Mouse (Mus musculus) right cerebral cortex, postnatal 14 days (tissue): ENCODE results near the gene Krtap4-2.
"Not testable (repeated sequence)": the region's sequence is repeated elsewhere in the genome, so short reads cannot be mapped to it uniquely, and the experiment has no call there.

Experiments
- DNase-seq: peaks from one replicate; pipeline ENCODE4 v3.0.0; 2022

The Krtap4-2 gene

GRCm38 (mm10) chr11:99634653-99635134, at the start of gene Krtap4-2:
Gene Krtap4-2 (minus strand): TSS chr11:99635084.
- no peak for DNase-seq

DNA sequence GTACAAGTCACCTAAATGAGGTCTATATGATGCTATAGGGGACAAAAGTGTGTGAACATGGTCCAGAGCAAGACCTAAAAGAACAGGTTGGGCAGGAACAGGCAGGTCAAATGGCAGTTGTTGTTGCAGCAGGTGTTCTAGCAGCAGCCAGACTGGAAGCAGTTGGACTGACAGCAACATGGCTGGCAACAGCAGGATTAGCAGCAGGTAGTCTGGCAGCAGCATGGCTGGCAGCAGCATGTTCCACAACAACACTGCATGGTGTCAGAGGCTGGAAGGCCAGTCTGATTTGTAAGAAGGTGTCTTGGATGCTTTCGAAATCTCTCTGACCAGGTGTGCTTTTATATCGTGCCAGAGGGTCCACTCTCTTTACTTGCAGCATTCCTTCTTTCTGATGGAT, 48.6 kb upstream of the Krtap4-2 start:
- no peak for DNase-seq

- DNase-seq: no peak
Measured at GRCm38 (mm10) chr11:99665860-99666259, 31.0 kb upstream of the Krtap4-2 start, which contains the start of gene Krtap4-6. Gene Krtap4-6 (minus strand): TSS chr11:99665960.

DNA sequence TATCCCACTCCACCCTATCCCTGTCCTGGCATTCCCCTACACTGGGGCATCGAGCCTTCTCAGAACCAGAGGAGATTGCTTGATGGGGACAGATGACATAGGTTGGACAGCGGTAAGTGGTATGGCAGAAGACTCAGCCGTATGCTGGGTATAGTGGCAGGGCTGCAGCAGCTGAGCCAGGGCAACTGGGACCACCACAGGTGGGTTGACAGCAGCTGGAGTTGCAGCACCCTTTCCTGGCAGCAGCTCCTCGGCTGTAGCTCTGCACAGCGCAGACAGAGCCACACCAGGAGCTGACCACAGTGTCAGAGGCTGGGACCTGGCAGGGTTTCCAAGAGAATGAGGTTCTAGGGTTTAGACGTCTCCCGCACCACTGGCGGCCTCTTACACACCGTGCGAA, 27.9 kb upstream of the Krtap4-2 start:
- DNase-seq: no peak

- no peak for DNase-seq
Measured at GRCm38 (mm10) chr11:99659256-99659655, 24.4 kb upstream of the Krtap4-2 start.

- not testable (repeated sequence) for DNase-seq
Measured at GRCm38 (mm10) chr11:99658467-99659010, 23.7 kb upstream of the Krtap4-2 start, which contains the start of gene Gm11563. Gene Gm11563 (minus strand): TSS chr11:99658960.

DNA sequence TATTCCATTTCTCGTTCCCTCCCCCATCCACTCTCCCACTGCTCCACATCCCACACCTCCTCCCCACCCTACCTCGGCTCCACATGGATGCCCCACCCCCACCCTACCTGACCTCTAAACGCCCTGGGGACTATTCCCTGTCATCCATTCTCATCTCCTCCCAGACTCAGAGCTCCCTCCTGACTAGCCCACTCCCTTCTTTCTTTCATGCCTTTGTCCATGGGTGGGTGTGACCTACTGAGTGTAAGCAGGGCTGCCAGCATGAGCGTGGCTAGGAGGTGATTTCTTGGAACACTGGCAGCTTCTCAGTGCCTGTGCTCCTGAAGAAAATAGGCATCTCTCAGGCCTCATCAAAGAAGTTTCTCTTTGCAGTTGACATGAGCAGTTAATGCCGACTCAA, 22.2 kb upstream of the Krtap4-2 start:
- DNase-seq: no peak

DNA sequence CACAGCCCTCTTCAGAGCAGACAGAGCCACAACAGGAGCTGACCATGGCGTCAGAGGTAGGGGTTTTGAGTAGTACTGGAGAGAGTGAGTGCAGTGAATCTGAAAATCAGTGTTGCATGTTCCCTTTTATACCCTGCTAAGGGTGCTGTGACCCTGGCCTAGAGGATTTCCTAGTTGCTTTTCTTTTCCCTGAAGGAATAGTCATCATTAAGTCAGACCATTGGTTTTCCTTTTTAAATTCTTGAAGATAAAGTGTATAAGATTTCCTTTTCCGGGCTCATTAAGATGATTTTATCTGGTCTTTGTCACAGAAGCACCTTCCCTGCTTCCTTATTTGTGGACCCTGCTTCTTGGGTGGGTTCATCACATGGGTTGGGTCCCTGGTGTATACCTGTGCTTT, 15.3 kb upstream of the Krtap4-2 start, which contains the start of gene Gm11555:
Gene Gm11555 (minus strand): TSS at position 101 of the 400 bp plus-strand sequence.
- DNase-seq: no peak

- peak; percentile 22 for DNase-seq
Measured at GRCm38 (mm10) chr11:99646444-99646843, 11.6 kb upstream of the Krtap4-2 start.

DNA sequence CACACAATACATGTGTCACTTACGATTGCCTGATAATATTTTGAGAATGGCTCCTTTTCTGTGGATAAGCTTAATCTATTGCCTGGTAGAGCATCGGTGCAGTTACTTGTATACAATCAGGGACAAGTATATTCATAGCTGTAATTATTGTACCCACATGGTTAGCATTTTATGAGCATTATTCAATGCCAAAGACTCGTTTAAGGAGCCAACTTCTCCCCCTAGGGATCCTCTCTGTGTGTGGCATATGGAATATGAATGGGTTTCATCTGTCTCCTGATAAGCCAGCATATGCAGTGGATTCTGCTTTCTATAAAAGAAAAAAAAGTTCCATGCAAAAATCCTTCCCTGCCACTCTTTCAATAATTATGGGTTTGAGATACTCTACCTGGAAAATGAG, 9.5 kb upstream of the Krtap4-2 start:
- DNase-seq: no peak

- DNase-seq: not testable (repeated sequence)
Measured at GRCm38 (mm10) chr11:99643635-99644139, 8.8 kb upstream of the Krtap4-2 start, which contains the start of gene Krtap4-7. Gene Krtap4-7 (minus strand): TSS chr11:99644089.

DNA sequence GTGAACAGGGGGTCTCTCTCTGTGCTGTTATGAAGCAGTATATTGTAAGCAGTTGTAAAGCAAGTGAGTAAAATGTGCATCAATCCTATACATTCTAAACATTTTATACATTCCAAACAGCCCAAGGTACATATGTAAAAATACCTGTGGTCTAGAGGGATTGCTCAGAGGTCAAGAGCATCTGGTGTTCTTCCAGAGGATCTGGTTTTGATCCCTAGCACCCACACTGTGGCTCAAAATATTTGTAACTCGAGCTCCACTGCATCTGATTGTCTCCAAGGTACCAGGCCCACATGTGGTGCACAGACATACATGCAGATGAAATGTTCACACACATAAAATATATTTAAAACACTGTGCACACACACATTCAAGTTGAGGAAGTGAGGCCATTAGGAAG, 6.0 kb upstream of the Krtap4-2 start:
- no peak for DNase-seq

DNA sequence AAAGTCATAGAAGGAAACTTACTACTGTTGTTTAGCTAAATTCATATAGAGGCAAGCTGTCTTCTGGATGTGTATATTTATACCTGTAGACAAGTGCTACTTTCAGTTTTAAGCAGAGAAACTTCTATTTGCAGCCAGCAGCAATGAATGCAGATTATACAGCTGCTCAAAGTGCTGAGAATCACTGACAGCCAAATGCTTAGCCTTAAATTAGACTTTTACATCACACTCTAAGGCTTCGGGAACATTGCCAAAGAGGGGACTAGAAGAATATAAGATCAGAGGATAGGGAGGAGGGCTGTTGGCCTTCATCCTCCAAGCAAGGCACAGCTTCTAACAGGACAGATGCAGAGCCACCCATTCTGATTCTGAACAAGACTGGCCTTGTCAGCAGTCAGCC, 2.2 kb upstream of the Krtap4-2 start:
- no peak for DNase-seq

GRCm38 (mm10) chr11:99633293-99633692, 1.6 kb downstream of the Krtap4-2 start:
- no peak for DNase-seq

DNA sequence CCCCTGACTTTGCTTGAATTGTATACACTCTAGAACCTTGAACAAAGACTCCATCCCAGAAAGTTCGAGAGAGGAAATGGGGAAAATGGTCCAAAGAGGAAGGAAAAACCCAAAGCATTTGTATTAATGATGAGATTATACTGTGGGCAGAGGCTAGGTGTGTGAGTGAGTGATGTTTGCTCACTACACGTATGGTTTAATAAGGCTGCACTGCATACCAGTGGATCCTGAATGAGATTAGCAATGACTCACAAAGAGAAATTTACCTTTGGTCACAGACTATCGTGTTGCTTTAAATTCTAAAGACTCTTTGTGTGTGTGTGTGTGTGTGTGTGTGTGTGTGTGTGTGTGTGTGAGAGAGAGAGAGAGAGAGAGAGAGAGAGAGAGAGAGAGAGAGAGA, 4.0 kb downstream of the Krtap4-2 start:
- DNase-seq: no peak

DNA sequence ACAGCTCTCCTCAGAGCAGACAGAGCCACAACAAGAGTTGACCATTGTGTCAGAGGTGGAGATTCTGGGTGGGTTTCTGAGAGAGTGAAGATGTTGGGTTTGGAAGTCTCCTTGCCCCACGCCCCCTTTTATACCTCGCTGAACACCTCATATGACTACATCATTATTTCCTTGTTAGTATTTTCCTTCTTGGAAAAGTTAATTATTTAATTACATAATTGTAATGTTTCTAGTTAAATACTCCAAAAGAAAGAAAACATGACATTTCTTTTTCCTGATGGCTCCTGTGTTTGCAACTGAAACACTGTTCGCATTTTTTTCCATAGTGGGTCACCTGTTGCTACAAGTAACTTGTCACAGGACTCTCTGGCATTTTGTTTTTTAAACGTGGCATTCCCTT, 6.7 kb downstream of the Krtap4-2 start, which contains the start of gene Krtap4-1:
Gene Krtap4-1 (minus strand): TSS at position 101 of the 400 bp plus-strand sequence.
- no peak for DNase-seq

DNA sequence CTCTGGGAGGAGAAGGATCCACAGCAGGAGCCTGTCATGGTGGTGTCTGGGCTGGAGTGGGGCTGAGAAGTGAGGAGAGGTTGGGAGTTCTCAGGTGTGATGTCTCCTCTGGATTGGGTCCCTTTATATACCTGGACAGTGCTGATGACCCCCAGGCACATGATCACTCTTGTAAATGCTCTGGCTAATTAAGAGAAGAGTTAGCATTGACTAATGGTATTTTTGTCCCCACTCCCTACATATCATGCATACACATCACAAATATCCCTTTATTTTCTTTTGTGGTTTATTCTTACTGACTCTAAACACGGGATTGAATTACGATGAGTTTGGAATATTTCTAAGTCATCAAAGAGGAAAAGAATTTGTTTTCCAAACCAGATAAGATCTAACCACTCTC, 14.5 kb downstream of the Krtap4-2 start, which contains the start of gene Gm11562:
Gene Gm11562 (minus strand): TSS at position 101 of the 400 bp plus-strand sequence.
- no peak for DNase-seq

GRCm38 (mm10) chr11:99614796-99615363, 20.0 kb downstream of the Krtap4-2 start, which contains the start of gene Krtap2-4:
Gene Krtap2-4 (minus strand): TSS chr11:99614846.
- DNase-seq: no peak

DNA sequence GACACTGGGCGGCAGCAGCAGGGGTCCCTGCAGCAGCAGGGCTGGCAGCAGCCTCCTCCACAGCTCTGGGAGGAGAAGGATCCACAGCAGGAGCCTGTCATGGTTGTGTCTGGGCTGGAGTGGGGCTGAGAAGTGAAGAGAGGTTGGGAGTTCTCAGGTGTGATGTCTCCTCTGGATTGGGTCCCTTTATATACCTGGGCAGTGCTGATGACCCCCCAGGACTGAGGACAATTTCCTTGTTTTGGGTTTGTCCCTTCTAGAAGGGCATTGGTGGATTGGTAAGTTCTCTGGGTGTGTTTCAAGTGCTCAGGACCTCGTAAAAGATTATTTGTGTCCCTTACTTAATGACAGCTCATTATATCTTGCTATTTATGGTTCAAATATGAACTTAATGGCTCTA, 24.8 kb downstream of the Krtap4-2 start, which contains the start of gene Gm11937:
Gene Gm11937 (minus strand): TSS at position 101 of the 400 bp plus-strand sequence.
- not testable (repeated sequence) for DNase-seq

GRCm38 (mm10) chr11:99609126-99609525, 25.8 kb downstream of the Krtap4-2 start:
- no peak for DNase-seq

GRCm38 (mm10) chr11:99603208-99603607, 31.7 kb downstream of the Krtap4-2 start, which contains the start of gene Gm11938:
Gene Gm11938 (minus strand): TSS chr11:99603308.
- DNase-seq: not testable (repeated sequence)

DNA sequence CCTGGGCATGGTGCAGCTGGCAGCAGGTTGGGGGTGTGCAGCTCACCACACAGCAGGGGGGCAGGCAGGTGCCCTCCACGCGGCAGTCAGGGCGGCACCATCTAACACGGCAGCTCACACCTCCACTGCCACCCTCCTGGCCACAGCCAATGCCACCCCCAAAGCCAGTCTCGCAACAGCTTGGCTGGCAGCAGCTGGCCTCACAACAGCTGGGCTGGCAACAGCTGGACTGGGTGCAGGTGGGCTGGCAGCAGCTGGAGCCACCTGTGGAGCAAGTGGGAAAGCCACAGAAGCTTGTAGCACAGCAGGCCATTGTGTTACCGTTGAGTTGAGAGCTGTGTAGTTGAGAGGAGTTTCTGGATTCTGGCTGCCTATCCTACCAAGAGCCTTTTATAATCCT, 37.1 kb downstream of the Krtap4-2 start, which contains the start of gene Krtap9-3:
Gene Krtap9-3 (minus strand): TSS at position 364 of the 400 bp plus-strand sequence.
- not testable (repeated sequence) for DNase-seq

GRCm38 (mm10) chr11:99590981-99591380, 43.9 kb downstream of the Krtap4-2 start, which contains the start of gene Krtap1-3:
Gene Krtap1-3 (minus strand): TSS chr11:99591339.
- DNase-seq: no peak
